Mouse (Mus musculus): ENCODE measurements at regions not wholly inside any gene's neighbourhood (a gene's known extent, or its start where the extent isn't known, plus 50 kb on each side); places are given as distances from the start of the nearest gene placed in this dataset.
"Not testable (repeated sequence)": the region's sequence is repeated elsewhere in the genome, so short reads cannot be mapped to it uniquely, and the experiment has no call there.

DNA sequence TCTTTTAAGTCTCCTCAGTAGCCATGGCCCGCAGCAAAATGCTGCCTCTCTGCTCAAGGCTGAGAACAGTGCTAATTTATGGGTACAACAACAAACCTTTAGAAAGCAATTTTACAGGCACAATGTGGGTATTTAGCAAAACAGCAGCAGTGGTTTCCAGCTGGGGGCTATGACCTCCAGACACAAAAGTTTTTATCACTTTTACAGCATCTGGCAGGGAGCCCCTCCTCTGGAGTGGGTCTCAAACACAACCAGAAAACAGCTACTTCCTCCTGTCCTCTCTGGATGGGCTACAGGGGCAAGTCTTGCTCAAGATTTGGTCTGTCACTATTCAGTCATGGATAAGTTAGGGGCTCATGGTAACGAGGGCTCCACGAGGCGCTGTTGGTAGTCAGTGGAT, 137.1 kb upstream of the Trpc7 start:
- Histone ChIP-seq H3K27ac (ENCODE audit: control insufficient read depth, insufficient read depth, low read depth, low read length) (no peak overlapping the region), H3K27me3 (ENCODE audit: control insufficient read depth, insufficient read depth, low read length) (no peaks in the 10 kb centered on the region), H3K4me3 (ENCODE audit: control insufficient read depth, low read depth, low read length) (no peak overlapping the region), H3K36me3 (ENCODE audit: control insufficient read depth, insufficient read depth, low read length) (no peaks in the 10 kb centered on the region), H3K4me1 (ENCODE audit: control insufficient read depth, insufficient read depth, low read length) (no peaks in the 10 kb centered on the region)
- TF ChIP-seq CTCF (IDR thresholded peaks at IDR 0.05; ENCODE audit: control insufficient read depth, insufficient read depth, insufficient replicate concordance, low read depth, low read length) (no peak), POLR2A (IDR thresholded peaks at IDR 0.05; ENCODE audit: control insufficient read depth, low read depth, low read length) (no peak)

DNA sequence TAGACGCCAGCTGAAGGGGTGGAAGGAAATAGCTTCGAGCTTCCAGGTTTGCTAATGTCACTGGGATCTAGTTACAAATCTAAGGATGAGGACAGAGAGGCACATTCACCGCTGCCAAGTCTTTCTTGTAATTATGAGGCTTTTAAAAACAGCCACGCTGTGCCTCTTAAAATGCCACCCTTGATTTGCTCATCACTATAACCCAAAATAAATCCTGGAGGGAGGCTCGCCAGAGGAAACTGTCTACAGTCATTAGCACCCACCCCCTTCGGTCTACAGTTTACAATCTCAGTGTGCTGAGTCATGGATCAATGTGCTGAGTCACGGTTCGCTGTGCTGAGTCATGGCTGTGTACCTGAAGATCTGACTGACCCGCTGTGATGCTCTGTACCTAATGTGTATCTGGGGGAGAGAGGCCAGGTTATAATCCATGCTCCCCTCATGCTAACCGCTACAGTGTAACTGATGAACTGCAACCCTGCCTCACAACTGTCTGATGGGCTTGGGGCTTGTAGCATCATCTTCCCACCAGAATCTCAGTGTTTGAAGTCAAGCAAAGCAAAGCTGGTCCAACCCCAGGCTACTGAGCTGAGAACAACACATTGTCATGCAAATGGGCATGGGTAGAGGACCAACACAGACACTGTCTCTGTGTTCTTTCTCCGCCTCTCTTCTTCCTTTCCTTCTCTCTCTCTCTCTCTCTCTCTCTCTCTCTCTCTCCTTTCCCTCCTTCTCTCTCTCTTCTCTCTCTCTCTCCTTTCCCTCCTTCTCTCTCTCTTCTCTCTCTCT, 122.0 kb upstream of the Trpc7 start:
- Histone ChIP-seq H3K36me3 (ENCODE audit: control insufficient read depth, insufficient read depth, low read length) (no peaks in the 10 kb centered on the region), H3K27me3 (ENCODE audit: control insufficient read depth, insufficient read depth, low read length) (no peaks in the 10 kb centered on the region), H3K27ac (ENCODE audit: control insufficient read depth, insufficient read depth, low read depth, low read length) (no peak overlapping the region), H3K4me1 (ENCODE audit: control insufficient read depth, insufficient read depth, low read length) (no peaks in the 10 kb centered on the region), H3K4me3 (ENCODE audit: control insufficient read depth, low read depth, low read length) (no peak overlapping the region)
- no peak for TF ChIP-seq POLR2A (IDR thresholded peaks at IDR 0.05; ENCODE audit: control insufficient read depth, low read depth, low read length)
- no peak for TF ChIP-seq CTCF (IDR thresholded peaks at IDR 0.05; ENCODE audit: control insufficient read depth, insufficient read depth, insufficient replicate concordance, low read depth, low read length)

DNA sequence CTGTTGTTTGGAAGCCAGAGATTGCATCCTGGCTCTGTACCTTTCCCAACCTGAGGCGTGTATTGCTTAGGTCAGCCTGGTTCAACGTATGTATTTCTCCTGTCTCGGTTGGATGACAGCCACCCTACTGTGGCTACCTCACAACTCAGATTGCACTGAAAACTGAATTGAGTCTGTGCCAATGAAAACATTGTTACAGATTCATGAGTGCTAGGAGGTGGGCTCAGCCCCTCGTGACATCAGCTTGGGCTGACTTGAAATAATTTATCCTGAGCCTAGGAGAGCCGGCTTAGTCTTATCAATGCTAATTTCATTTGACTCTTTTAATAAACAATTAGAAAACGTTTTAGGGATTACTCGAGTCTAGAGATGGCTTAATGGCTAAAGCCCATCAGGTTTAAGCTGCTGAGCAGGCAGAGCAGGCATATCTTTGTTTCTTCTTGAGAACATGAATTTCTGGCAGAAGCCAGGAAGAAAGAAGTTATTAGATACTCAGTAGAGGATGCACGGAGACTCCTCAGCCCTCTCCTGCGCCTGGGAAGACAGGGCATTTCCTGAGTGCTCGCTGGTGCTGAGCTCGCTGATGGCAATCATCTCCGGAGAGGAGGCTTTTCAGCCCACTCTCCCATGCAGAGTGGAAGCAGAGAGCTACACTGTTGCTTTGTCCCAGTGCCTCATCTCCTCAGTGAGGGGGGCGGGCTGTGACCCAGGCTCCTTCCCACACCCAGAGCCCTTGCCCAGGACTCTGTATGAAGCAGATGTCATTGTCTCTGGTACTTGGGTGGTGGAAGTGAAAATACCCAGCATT, 120.9 kb upstream of the Trpc7 start:
- Histone ChIP-seq H3K36me3 (ENCODE audit: control insufficient read depth, insufficient read depth, low read length) (no peaks in the 10 kb centered on the region), H3K4me3 (ENCODE audit: control insufficient read depth, low read depth, low read length) (no peak overlapping the region), H3K4me1 (ENCODE audit: control insufficient read depth, insufficient read depth, low read length) (no peaks in the 10 kb centered on the region), H3K27me3 (ENCODE audit: control insufficient read depth, insufficient read depth, low read length) (no peaks in the 10 kb centered on the region), H3K27ac (ENCODE audit: control insufficient read depth, insufficient read depth, low read depth, low read length) (no peak overlapping the region)
- TF ChIP-seq CTCF (IDR thresholded peaks at IDR 0.05; ENCODE audit: control insufficient read depth, insufficient read depth, insufficient replicate concordance, low read depth, low read length), result no peak
- TF ChIP-seq POLR2A (IDR thresholded peaks at IDR 0.05; ENCODE audit: control insufficient read depth, low read depth, low read length), result no peak

DNA sequence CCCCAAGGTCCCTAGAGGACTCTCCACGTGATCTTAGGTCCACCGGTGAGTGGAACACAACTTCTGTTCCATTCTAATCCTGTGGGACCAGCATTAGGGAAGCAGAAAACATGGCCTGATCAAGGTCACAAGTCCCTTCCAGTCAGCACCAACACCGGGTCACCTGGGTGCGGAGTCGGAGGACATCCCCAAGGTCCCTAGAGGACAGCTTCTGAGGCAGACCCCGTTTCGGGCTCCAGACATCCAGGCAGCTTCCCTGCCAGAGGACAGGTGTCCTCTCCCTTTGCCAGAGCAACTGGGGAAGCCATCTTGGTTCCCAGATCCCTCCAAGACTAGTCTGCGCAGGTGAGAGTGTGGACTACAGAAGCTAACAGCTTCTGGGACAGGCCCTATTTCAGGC, 111.4 kb upstream of the Trpc7 start:
- not testable (repeated sequence) for H3K27me3 ChIP-seq (ENCODE audit: control insufficient read depth, insufficient read depth, low read length); H3K4me1 ChIP-seq (ENCODE audit: control insufficient read depth, insufficient read depth, low read length); H3K4me3 ChIP-seq (ENCODE audit: control insufficient read depth, low read depth, low read length); H3K36me3 ChIP-seq (ENCODE audit: control insufficient read depth, insufficient read depth, low read length); H3K27ac ChIP-seq (ENCODE audit: control insufficient read depth, insufficient read depth, low read depth, low read length)

DNA sequence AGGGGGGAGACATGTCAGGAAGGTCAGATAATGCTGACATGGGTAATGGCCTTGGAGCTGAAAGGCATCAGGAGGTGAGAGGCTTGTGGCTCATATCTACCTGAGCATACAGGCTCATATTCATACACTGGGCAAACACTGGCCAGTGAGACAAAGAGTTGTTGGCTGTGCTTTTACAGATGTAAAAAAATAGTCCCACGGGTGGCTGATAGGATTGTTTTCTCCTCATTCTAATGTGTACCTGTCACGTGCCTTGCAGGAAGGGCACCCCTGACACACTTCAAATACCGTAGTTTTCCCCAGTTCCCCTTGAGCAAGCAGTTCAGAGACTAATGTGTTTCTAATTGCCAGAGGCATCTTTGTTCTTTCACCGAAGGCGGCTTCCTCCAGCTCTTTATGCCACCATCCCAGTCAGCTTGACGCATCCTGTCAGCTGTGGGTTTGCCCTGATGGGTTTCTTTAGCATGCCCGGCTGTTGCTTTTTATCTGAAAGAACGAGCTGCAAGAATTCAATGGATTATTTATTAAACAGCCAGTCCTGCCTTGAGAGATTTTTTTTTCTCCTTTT, 107.9 kb upstream of the Trpc7 start:
- no peak overlapping the region for H3K4me3 ChIP-seq (ENCODE audit: control insufficient read depth, low read depth, low read length)
- H3K4me1 ChIP-seq (ENCODE audit: control insufficient read depth, insufficient read depth, low read length), result no peaks in the 10 kb centered on the region
- H3K27me3 ChIP-seq (ENCODE audit: control insufficient read depth, insufficient read depth, low read length), result no peaks in the 10 kb centered on the region
- no peak for TF ChIP-seq POLR2A (IDR thresholded peaks at IDR 0.05; ENCODE audit: control insufficient read depth, low read depth, low read length)
- TF ChIP-seq CTCF (IDR thresholded peaks at IDR 0.05; ENCODE audit: control insufficient read depth, insufficient read depth, insufficient replicate concordance, low read depth, low read length), result no peak
- H3K36me3 ChIP-seq (ENCODE audit: control insufficient read depth, insufficient read depth, low read length), result no peaks in the 10 kb centered on the region
- H3K27ac ChIP-seq (ENCODE audit: control insufficient read depth, insufficient read depth, low read depth, low read length), result no peak overlapping the region

DNA sequence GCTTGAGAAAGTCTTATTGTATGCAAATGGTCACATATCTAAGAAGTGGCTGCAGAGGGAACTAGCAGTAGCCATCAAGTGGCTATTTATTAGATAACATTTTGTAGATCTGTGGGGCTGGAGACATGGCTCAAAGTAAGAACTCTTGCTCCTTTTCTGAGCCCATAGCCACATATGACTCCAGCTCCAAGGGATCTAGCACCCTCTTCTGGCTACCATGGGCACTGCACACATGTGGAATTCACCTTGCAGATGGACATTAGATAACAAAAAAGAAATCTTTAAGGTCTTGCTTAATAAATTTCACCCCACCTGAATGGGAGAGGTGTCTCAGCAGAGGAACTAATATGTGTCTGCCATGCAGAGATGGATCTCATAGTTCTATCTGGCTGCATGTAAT, 96.2 kb upstream of the Trpc7 start:
- H3K27me3 ChIP-seq (ENCODE audit: control insufficient read depth, insufficient read depth, low read length), result no peaks in the 10 kb centered on the region
- H3K4me1 ChIP-seq (ENCODE audit: control insufficient read depth, insufficient read depth, low read length), result no peaks in the 10 kb centered on the region
- TF ChIP-seq CTCF (IDR thresholded peaks at IDR 0.05; ENCODE audit: control insufficient read depth, insufficient read depth, insufficient replicate concordance, low read depth, low read length) (peak; percentile 16; the same call in 1 of the 2 replicates), POLR2A (IDR thresholded peaks at IDR 0.05; ENCODE audit: control insufficient read depth, low read depth, low read length) (no peak)
- H3K36me3 ChIP-seq (ENCODE audit: control insufficient read depth, insufficient read depth, low read length), result no peaks in the 10 kb centered on the region
- no peak overlapping the region for H3K4me3 ChIP-seq (ENCODE audit: control insufficient read depth, low read depth, low read length)
- no peak overlapping the region for H3K27ac ChIP-seq (ENCODE audit: control insufficient read depth, insufficient read depth, low read depth, low read length)

DNA sequence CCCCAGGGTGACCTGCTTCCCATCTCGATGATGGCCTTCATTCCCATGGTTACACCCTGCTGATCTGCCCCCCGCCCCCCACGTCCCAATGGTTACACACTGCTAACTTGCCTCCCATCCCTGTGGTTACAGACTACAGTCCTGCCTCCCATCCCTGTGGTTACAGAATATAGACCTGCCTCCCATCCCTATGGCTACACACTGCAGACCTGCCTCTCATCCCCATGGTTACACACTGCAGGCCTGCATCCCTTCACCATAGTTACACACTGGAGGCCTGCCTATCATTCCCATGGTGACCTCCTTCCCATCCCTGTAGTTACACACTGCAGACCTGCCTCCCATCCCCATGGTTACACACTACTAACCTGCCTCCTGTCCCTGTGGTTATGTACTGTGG, 78.3 kb upstream of the Trpc7 start:
- Histone ChIP-seq H3K36me3 (ENCODE audit: control insufficient read depth, insufficient read depth, low read length) (no peaks in the 10 kb centered on the region), H3K4me3 (ENCODE audit: control insufficient read depth, low read depth, low read length) (no peak overlapping the region), H3K27me3 (ENCODE audit: control insufficient read depth, insufficient read depth, low read length) (no peaks in the 10 kb centered on the region), H3K27ac (ENCODE audit: control insufficient read depth, insufficient read depth, low read depth, low read length) (no peak overlapping the region), H3K4me1 (ENCODE audit: control insufficient read depth, insufficient read depth, low read length) (no peaks in the 10 kb centered on the region)
- TF ChIP-seq CTCF (IDR thresholded peaks at IDR 0.05; ENCODE audit: control insufficient read depth, insufficient read depth, insufficient replicate concordance, low read depth, low read length) (no peak), POLR2A (IDR thresholded peaks at IDR 0.05; ENCODE audit: control insufficient read depth, low read depth, low read length) (no peak)
